Mouse (Mus musculus) olfactory bulb, adult 2 months (tissue): Measurements from ENCODE around the gene Camk1.

ENCODE experiments used
- CTCF ChIP-seq: fragments of 200-500 bp; IDR thresholded peaks from 2 replicates; pipeline ENCODE4 v1.5.1; 2012; ENCODE audit warnings: low read depth, mild to moderate bottlenecking, low read length, moderate library complexity; ENCODE audit not compliant: insufficient read depth
- POLR2A ChIP-seq: fragments of 200-500 bp; IDR thresholded peaks from 2 replicates; pipeline ENCODE4 v1.6.1; 2012; ENCODE audit warnings: mild to moderate bottlenecking, low read depth, low read length, moderate library complexity; ENCODE audit not compliant: insufficient read depth

DNA sequence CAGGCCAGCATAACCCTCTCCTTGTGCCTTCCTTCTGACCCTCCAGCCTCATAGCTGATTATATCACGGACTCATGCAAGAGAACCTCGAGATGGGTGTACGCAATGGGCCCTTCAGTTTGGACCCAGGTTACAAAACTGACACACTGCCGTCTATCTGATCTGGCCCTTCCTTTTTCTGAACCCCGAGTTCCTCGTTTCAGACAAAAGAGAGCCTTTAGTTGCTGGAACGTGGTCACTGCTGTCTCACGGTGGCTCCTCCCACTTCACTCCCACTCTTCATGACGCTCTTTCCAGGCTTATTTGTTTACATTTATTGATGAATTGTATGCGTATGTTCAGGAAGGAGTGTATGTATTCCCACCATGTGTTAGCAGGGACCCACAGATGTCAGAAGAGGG, 7.9 kb upstream of the Camk1 start:
- TF ChIP-seq POLR2A (no peak), CTCF (no peak)
